Mouse (Mus musculus) stomach, postnatal 0 days (tissue): ENCODE results near the gene Uqcc1.

Source experiments
- CTCF ChIP-seq: IDR thresholded peaks from 2 replicates; pipeline ENCODE4 v1.5.1; 2016; ENCODE audit warnings: antibody characterized with exemption, low read depth, mild to moderate bottlenecking, moderate library complexity
- EP300 ChIP-seq: optimal IDR thresholded peaks from 2 replicates; pipeline ENCODE3; 2016; ENCODE audit warnings: antibody characterized with exemption

- TF ChIP-seq CTCF: no peak
- TF ChIP-seq EP300: no peak
Measured at GRCm38 (mm10) chr2:155818596-155819391, 111.3 kb downstream of the Uqcc1 start.
